Comparison of ENCODE assay signal across 20 mouse cellular contexts in genomic region chr16:49319774-49320173, GRCm38 (mm10).
DNase-seq lines count a peak whose midpoint lies in the region; ATAC-seq lines count a peak whose summit lies in the region.
"Had no signal": no experiment of that assay in that cellular context is flagged by ENCODE, and none has a peak within 500 bp of the region (broad histone marks: within the 10 kb centered on the region; RNA-seq: fewer than 3 reads in every experiment).

No protein-coding gene starts in this region.

- WGBS in forebrain, embryonic 13.5 days, result 86% methylated on average over 5 of the region's 5 CpGs
- WGBS in forebrain, embryonic 15.5 days, result 89% methylated on average over 5 of the region's 5 CpGs

- H3K9me3 ChIP-seq in forebrain, embryonic 13.5 days (replicated peaks), result no peaks in the 10 kb centered on the region
- no peaks in the 10 kb centered on the region for H3K9me3 ChIP-seq in forebrain, embryonic 15.5 days
- no peaks in the 10 kb centered on the region for H3K9me3 ChIP-seq in megakaryocyte, embryonic 14.5 days
- H3K9me3 ChIP-seq: forebrain, embryonic 10.5 days; heart, embryonic 10.5 days; heart, embryonic 13.5 days; hindbrain, embryonic 12.5 days; hindbrain, embryonic 15.5 days; intestine, embryonic 15.5 days had no signal

- no peaks in the 10 kb centered on the region for H3K36me3 ChIP-seq in forebrain, embryonic 13.5 days (ENCODE audit: poor library complexity, severe bottlenecking)
- H3K36me3 ChIP-seq in forebrain, embryonic 15.5 days, result no peaks in the 10 kb centered on the region
- H3K36me3 ChIP-seq in megakaryocyte, embryonic 14.5 days (replicated peaks; ENCODE audit: low read length), result no peaks in the 10 kb centered on the region
- H3K36me3 ChIP-seq: forebrain, embryonic 10.5 days; heart, embryonic 10.5 days; heart, embryonic 13.5 days; hindbrain, embryonic 12.5 days; hindbrain, embryonic 15.5 days; intestine, embryonic 15.5 days had no signal

- H3K4me3 ChIP-seq in forebrain, embryonic 13.5 days, result no peak overlapping the region
- H3K4me3 ChIP-seq in forebrain, embryonic 15.5 days, result no peak overlapping the region
- H3K4me3 ChIP-seq in megakaryocyte, embryonic 14.5 days (replicated peaks), result peak overlapping the region; percentile 3
- H3K4me3 ChIP-seq: forebrain, embryonic 10.5 days; heart, adult 2 months; heart, embryonic 10.5 days; heart, embryonic 13.5 days; hindbrain, embryonic 12.5 days; hindbrain, embryonic 15.5 days; intestine, embryonic 15.5 days had no signal

- H3K9ac ChIP-seq in forebrain, embryonic 13.5 days, result no peak overlapping the region
- H3K9ac ChIP-seq in forebrain, embryonic 15.5 days (replicated peaks), result no peak overlapping the region
- H3K9ac ChIP-seq: heart, embryonic 13.5 days; hindbrain, embryonic 12.5 days; hindbrain, embryonic 15.5 days; intestine, embryonic 15.5 days had no signal

- no peak overlapping the region for H3K27ac ChIP-seq in forebrain, embryonic 13.5 days
- H3K27ac ChIP-seq in forebrain, embryonic 15.5 days (replicated peaks), result no peak overlapping the region
- H3K27ac ChIP-seq: forebrain, embryonic 10.5 days; heart, adult 2 months; heart, embryonic 10.5 days; heart, embryonic 13.5 days; hindbrain, embryonic 12.5 days; hindbrain, embryonic 15.5 days; intestine, embryonic 15.5 days had no signal

- H3K4me2 ChIP-seq in forebrain, embryonic 13.5 days, result no peak overlapping the region
- H3K4me2 ChIP-seq in forebrain, embryonic 15.5 days (replicated peaks), result no peak overlapping the region
- H3K4me2 ChIP-seq: heart, embryonic 13.5 days; hindbrain, embryonic 12.5 days; hindbrain, embryonic 15.5 days; intestine, embryonic 15.5 days had no signal

- no peaks in the 10 kb centered on the region for H3K27me3 ChIP-seq in forebrain, embryonic 13.5 days
- H3K27me3 ChIP-seq in forebrain, embryonic 15.5 days, result no peaks in the 10 kb centered on the region
- no peaks in the 10 kb centered on the region for H3K27me3 ChIP-seq in megakaryocyte, embryonic 14.5 days (replicated peaks)
- H3K27me3 ChIP-seq: heart, embryonic 13.5 days; hindbrain, embryonic 12.5 days; hindbrain, embryonic 15.5 days; intestine, embryonic 15.5 days had no signal

- H3K4me1 ChIP-seq in forebrain, embryonic 13.5 days, result no peaks in the 10 kb centered on the region
- no peaks in the 10 kb centered on the region for H3K4me1 ChIP-seq in forebrain, embryonic 15.5 days
- peaks cover 30% of the 10 kb centered on the region for H3K4me1 ChIP-seq in megakaryocyte, embryonic 14.5 days
- H3K4me1 ChIP-seq: forebrain, embryonic 10.5 days; heart, embryonic 10.5 days; hindbrain, embryonic 12.5 days; hindbrain, embryonic 15.5 days; intestine, embryonic 15.5 days had no signal

- DNase-seq in kidney, adult 18-20 months, result no peak
- DNase-seq in cerebellum, postnatal 4 days (ENCODE audit: low spot score in 2 of 2), result no peak
- no peak for DNase-seq in layer of hippocampus, postnatal 36 days
- DNase-seq: adrenal gland, adult 2 months; adrenal gland, postnatal 14 days; gastrocnemius, postnatal 25 days; heart, adult 2 months; heart, postnatal 14 days; heart, postnatal 4 days had no signal

- 0 out of 2 replicates have a peak, but pooled peaks have one; percentile 5 for ATAC-seq in forebrain, embryonic 13.5 days
- ATAC-seq in forebrain, embryonic 15.5 days (replicated peaks), result no peak
- peak; percentile 96 for ATAC-seq in granulocyte monocyte progenitor cell, adult 5-6 weeks (replicated peaks; ENCODE audit: poor library complexity, severe bottlenecking)
- ATAC-seq: CD4-positive, CD25-positive, alpha-beta regulatory T cell, adult 4 months; intestine, embryonic 15.5 days had no signal
